Mouse (Mus musculus): ENCODE data around the gene Zdhhc7.

GRCm38 (mm10) chr8:120083261-120083660 lies 18.0 kb downstream of the Zdhhc7 start:
- TF ChIP-seq CTCF (conservative IDR thresholded peaks at IDR 0.05; ENCODE audit: low read length) (no peak), POU5F1 (IDR thresholded peaks at IDR 0.05; ENCODE audit: borderline replicate concordance, low read length) (no peak)

Measured in E14TG2a.4 (cell line).